Mouse (Mus musculus) 3T3-L1 (cell line): Measurements from ENCODE around the gene Fam57a.
"Not testable (repeated sequence)": the region's sequence is repeated elsewhere in the genome, so short reads cannot be mapped to it uniquely, and the experiment has no call there.

Experiments
- DNase-seq: peaks from one replicate; pipeline ENCODE4 v3.0.0-alpha.2; 2015; ENCODE audit warnings: low read depth, low spot score

Fam57a gene

DNA sequence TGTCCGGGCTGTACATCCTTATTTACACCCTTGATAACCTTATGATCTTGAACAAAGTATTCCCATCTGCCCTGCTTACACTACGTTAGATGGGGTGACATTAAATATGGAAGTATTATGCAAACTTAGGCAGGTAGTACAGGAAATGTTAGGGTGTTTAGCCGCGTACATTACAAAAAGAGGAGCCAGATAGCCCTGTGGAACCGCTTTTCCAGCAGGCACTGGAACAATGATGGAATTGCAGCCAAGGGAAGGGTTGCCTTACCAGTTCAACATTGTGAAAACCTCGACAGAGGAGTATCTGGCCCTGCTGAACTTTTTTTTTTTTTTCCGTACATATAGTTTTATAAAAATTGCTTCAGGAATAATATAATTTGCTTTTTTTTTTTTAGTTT lies 672 bp downstream of the Fam57a start:
- peak; percentile 23 for DNase-seq

DNA sequence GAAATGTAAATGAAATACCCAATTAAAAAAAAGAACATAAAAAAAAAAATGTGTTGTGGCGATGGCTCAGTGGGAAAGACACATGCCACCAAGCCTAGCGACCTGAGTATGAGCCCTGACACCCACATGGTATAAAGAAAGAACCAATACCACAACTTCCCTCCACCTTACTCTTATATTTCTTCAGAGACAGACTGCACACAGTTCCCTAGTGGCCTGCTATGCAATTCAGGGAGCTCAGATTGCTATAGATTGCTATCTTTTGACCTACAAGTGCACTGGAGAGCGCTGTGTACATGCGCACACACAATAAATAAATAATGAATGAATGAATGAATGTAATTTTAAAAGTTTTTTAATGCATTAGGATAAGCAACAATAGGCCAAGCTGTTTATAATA lies 4.3 kb downstream of the Fam57a start:
- no peak for DNase-seq

DNA sequence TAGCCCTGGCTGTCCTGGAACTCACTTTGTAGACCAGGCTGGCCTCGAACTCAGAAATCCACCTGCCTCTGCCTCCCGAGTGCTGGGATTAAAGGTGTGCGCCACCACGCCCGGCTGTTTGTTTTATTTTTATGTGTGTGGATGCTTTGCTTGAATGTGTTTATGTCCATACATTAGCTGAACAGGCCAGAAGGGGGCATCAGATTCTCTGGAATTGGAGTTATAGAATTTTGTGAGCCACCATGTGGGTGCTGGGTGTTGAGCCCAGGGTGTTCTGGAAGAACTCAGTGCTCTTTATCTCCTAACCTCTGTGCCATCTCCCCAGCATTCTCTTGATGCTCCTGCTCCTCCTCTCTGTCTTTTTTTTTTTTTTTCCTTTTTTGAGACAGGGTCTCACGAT lies 7.4 kb downstream of the Fam57a start:
- peak; percentile 31 for DNase-seq

- no peak for DNase-seq
Measured at GRCm38 (mm10) chr11:76196275-76196976, 17.0 kb downstream of the Fam57a start.

DNA sequence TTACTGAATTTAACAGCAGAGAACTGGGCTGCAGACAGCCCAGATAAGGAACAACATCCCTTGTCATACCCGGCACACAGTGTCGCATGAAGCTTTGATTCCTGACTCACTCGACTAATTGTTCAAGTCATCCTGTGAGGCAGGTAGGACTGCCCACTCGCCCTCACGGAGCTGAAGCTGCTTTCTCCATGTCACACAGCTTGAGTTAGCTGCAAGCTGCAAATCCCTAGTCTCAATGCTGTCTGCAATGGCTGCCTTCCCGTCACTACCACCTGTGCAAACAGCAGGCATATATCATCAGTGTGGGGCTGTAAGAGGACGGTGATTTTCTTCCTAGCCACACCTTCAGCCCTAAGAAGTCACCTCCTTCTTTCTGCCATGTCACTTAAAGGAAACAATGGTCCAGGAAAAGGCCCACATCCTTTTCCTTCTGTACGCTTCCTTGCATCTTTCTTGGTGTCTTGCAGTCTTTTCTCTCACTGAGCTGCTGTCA lies 17.6 kb downstream of the Fam57a start:
- no peak for DNase-seq

DNA sequence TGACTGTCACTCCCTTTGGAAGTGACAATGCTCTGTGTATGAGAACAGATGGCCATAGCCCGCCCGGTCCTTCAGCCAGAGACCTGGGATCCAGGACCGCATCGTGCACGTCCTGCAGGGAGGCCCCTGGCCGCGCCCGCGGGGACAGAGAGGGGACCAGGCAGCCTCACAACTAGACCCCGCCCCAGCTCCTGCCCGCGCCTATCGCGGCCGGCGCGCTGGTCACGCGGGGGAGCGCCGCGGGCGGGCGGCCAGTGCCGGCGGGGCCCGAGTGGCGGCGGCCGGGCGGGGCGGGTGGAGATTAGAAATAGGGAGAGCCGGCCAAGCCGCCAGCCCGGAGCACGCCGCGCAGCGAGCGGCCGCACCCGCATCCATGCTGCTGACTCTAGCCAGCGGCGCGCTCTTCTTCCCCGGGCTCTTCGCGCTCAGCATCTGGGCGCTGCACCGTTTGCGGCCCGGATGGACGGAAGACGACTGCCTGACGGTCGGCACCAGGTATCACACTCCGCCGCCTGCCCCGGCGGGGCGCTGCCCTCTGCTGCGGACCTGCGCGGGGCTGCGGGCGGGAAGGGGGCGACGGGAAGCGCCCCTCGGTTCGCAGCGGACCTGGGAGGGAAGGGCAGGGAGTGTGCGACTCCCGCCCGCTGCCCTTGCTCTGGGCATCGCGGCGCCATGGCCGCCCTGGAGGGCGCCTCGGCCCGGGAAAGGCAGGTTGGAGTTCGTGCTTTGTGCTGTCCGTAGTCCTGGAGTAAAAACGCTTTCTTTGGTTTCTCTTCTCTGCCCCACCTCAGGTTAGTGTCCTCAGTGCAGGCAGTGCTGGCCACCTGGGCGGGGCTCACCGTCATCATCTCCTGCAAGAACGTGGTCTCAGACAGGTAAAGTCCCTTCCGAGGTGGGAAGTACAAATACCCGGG lies 22.5 kb downstream of the Fam57a start:
- peak; percentile 52 for DNase-seq

- no peak for DNase-seq
Measured at GRCm38 (mm10) chr11:76206793-76207192, 27.3 kb downstream of the Fam57a start.

GRCm38 (mm10) chr11:76210228-76210985 lies 30.9 kb downstream of the Fam57a start:
- DNase-seq: no peak

DNA sequence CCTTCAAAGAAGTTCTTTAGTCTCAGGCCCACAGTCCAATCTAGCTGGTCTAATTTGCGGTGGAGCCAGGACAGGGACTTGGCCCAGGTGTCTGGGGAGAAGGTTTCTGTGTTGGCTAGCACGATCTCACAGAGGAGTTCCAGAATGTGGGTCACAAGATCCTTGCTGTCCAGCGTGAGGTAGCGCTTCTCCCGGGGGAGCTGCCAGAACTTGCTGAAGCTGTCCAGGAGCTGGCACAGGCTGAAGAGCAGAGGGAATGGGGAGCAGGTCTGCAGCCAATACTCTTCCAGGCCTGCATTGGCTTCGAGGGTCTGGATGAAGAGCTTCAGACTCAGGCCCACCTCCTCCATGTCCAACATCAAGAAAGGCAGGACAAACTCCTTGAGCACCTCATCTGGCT lies 32.1 kb downstream of the Fam57a start:
- not testable (repeated sequence) for DNase-seq

DNA sequence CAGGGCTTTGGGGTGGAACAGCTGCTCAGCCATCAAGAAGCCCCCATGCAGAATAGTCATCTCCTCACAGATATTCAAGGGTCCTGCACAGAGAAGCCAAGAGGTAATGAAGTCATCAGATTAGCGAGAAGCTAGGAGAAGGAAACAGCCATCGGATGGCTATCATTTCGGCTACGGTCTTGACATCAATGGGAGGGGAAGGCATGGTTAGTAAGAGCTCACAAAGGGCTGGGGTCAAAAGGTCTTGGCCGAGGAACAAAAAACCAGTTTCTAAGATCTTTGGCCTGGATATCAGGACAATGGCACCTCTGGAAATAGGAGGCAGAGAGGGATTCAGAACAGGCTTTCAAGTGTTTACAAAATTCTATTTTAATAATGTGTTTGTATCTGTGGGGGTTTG lies 34.4 kb downstream of the Fam57a start:
- DNase-seq: no peak

DNA sequence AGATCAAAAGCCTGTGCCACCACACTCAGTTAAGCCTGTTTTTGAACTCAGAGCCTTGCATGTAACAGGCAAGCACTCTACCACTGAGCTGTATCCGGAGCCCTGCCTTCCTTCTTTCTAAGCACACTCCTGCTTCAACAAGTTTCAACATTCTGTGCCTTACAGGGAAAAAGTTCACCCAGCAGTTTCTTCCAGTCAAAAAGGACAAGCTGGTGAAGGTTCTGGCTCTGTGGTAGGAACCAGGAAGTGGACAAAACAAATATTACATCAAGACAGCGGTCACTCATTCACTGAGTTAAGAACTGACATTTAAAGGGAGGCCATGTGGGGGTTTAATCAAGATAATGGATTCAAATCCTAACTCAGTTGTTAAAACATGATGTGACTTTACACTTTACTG lies 35.5 kb downstream of the Fam57a start:
- no peak for DNase-seq

GRCm38 (mm10) chr11:76216049-76216540 lies 36.6 kb downstream of the Fam57a start:
- peak; percentile 5 for DNase-seq

DNA sequence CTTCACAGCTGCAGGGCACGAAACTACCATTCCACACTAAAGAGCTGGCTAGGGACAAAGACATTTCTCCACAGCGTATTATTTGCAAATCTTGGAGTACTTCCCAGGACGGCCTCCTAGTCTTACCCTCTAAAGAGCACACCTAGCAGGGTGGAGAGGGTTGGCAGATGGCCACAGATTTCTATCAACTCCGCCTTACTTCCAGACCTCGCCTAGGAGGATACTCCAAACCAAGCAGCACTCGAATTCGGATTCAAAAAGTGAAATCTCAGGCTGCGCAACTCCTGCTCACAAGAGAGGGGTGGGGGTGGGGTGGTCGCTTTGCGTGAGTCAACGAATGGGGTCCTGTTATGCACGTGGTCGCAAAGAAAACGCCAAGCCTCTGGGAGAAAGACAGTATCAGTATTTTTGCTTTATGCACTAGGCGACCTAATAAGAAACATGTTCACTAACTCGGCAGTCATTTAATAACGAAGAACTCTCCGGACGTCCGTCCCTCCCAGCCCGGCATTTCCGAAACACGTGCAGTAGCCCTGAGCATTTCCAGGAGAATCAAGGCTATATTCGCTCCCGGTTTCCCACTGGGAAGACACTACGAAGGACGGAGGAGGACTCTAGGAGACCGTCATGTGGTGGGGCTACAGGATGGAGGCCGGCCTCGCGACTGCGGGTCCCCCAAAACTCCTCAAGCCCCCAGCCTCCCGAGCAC lies 37.4 kb downstream of the Fam57a start:
- peak; percentile 71 for DNase-seq

DNA sequence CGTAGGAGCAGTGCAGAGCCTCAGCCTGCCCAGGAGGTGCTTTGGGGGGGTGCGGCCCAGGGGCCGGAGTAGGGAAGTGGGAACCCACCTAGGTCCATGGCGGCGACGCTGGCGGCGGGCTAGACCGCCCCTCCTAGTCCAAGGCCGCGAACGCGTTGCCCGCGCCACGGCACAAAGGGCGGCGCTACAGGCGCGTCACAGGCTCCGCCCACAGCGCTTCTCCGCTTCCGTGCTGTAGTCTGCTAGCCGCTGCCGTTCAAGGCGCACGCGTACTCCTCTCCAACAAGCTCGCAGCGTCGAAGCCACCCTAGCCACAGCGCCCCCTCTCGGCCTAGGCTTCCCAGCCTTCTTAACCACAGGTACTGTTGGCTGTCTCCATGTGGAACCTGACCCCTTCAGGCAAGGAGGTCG lies 37.9 kb downstream of the Fam57a start, which contains the start of the genes Dbil5 and Gemin4:
Gene Dbil5, plus strand, starts transcription at position 219 of the 411 bp plus-strand sequence.
Gene Gemin4, minus strand, starts transcription at position 275 of the 411 bp plus-strand sequence.
- DNase-seq: peak; percentile 97

DNA sequence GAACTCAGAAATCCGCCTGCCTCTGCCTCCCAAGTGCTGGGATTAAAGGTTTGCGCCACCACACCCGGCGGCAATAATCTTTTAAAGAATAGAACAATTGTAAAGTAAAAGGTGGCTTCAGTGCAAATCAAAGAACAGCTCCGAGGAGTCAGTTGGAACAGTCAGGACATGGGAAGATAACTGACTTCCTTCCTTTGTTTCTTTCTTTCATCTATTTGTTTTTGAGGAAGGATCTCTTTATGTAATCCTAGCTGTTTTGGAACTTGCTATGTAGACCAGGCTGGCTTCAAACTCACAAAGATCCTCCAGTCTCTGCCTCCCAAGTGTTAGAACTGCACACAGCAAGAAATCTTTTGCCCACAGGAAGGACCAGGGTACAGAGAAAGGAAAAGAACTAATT lies 45.2 kb downstream of the Fam57a start:
- DNase-seq: no peak

GRCm38 (mm10) chr11:76225051-76225450 lies 45.6 kb downstream of the Fam57a start:
- DNase-seq: no peak

DNA sequence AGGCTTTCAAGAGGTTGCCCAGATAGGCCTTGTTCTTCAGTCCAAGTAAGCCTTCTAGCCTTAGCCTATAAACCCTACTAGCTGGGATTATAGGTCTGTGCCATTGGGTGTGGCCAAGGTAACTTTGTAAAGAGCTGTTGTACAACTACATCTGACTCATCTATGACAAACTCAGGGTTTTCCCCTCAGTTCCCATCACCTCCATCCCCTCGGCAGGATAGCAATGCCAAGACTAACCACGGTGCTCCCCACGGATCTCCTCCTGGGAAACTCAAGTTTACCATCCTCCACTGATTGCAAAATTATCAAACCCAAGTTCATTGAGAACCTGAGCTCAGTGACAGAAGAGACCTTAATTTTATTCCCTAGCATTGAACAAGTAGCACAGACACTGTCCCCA lies 56.7 kb downstream of the Fam57a start:
- DNase-seq: peak; percentile 79

DNA sequence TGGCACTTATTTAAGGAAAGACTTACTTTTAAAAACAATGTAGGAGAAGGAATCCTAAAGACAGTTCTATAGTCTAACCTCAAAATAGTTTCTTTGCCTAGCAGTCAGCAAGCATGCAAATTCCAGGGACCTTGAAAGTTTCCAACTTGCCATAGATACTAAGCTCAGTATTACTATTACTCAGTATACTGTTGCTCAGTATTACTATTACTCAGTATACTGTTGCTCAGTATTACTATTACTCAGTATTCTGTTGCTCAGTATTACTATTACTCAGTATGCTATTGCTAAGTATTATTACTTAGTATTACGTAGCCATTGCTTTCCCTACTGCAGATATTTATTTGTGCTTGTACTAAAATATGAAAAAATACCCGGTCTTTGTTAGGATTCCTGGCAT lies 60.3 kb downstream of the Fam57a start:
- no peak for DNase-seq

GRCm38 (mm10) chr11:76242901-76243810 lies 63.7 kb downstream of the Fam57a start, which contains the start of the genes Mrm3 and Glod4:
Mrm3 (plus strand) TSS chr11:76243715.
Glod4 (minus strand) TSS chr11:76243725.
- DNase-seq: peak; percentile 88
